Mouse (Mus musculus) thymus, postnatal 14 days (tissue): ENCODE results near the gene Fignl2.

Experiments
- DNase-seq: peaks from one replicate; pipeline ENCODE4 v3.0.0; 2021

Gene Fignl2

GRCm38 (mm10) chr15:101092829-101093648 is 14.7 kb upstream of the Fignl2 start:
- DNase-seq: no peak

DNA sequence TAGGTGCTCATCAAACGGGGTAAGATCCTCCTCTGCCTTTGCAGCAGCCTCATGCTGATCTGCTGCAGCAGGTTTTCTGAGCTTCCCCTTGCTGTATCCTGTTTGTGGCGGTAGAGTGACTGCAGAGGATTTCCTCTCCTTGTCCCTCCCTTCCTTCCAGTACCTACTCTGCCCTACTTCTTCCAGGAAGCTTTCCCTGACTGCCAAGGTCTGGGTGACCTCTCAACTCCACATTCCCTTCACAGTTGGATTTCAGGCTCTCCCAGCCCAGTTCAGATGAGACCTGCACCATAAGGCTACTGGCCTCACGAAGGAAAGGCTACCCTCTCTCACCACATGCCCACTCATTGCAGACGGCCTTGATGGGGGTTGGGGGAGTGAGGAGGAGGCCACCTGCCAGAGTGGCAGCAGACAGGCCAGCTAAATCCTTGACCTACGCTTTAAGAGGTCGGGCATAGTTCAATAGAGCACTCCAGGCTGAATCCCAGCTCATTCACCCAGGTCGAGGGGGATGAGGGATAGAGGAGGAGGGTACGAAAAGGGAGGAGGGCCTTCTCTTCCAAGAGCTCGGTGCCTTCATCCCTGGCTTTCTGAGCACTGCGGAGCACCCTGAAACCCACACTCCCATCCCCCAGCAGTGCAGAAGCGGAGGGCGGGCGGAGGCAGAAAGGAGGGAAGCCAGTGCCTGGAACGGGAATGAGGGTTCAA is 13.9 kb upstream of the Fignl2 start:
- DNase-seq: no peak

- no peak for DNase-seq
Measured at GRCm38 (mm10) chr15:101091551-101091950, 13.2 kb upstream of the Fignl2 start.

GRCm38 (mm10) chr15:101088291-101088690 is 9.9 kb upstream of the Fignl2 start:
- no peak for DNase-seq

DNA sequence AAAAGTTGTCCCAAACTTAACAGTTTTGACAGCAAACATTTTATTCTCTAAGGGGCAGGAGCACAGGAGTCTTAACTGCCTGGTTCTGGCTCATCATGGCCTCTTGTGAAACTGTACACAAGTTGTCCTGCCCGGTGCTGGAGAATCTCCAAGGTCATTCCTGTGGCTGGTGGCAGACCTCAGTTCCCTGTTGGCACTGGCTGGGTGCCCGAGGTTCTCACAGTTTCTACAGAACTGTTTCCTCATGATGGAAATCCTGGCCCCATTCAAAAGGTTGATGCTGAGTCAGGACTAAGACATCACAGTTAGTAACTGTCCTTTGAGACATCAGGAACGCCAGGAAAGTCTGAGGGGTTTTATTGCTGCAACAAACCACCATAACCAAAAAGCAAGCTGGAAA is 8.6 kb upstream of the Fignl2 start:
- no peak for DNase-seq

DNA sequence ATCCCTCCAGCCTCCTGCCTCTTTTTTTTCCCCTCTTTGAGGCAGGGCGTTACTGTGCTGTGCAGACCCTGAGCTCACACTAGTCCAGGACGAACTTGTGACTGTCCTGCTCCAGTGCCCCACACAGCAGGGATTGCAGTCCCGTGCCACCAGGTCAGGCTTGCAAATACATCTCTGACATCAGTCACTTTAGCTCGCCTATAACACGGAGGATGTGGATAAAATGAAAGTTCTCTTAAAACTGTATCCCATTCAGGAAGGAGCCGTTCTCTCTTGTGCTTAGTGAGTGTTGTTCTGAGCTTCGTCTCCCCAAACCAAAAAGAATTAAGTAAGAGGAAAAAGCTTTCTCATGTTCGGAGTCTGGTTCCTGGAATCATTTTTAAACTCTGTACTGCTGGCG is 8.1 kb upstream of the Fignl2 start:
- no peak for DNase-seq

DNA sequence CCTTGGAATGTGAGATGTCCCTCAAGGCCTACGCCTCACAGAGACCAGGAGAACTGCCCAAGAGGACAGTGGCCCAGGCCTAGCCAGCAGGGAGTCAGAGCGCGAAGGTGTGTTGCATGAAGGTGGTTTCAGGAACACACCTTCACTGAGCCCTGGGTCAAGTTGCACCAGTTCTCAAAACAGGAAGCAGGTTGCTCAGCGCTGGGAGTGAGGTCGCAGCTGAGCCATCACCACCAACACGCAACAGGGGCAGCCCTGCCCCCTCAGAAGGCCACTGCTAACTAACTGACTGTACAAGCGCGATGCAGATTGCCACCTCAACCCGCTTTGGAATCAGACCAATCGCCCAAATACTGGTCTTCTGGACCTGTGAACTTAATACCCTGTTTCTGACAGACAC is 6.1 kb upstream of the Fignl2 start:
- no peak for DNase-seq

GRCm38 (mm10) chr15:101082236-101082635 is 3.9 kb upstream of the Fignl2 start:
- no peak for DNase-seq

DNA sequence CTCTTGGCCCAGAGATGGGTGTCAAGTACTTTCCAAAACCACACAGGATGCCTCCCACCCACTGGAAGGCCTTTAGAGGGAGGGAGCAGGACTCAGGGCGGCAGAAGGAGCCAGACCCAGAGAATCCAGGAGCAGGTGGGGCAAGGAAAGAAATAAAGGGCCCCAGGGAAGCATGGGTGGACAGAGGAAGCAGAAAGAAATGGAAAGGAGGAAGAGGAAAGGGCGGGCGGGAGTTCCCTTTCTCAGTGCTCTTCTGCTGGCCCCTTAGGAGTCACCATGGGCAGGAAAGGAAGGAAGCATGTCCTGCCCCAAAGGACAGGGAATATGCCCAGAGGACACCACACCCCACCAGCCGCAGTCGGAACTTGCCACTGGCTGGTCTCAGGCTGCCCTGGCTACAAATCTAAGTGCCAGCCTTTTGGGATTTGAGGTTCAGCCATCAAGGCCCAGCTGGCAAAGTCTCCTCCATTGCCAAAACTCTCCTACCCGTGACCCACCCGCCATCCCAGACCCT is 2.7 kb upstream of the Fignl2 start:
- no peak for DNase-seq

GRCm38 (mm10) chr15:101080031-101080520 is 1.7 kb upstream of the Fignl2 start:
- no peak for DNase-seq

DNA sequence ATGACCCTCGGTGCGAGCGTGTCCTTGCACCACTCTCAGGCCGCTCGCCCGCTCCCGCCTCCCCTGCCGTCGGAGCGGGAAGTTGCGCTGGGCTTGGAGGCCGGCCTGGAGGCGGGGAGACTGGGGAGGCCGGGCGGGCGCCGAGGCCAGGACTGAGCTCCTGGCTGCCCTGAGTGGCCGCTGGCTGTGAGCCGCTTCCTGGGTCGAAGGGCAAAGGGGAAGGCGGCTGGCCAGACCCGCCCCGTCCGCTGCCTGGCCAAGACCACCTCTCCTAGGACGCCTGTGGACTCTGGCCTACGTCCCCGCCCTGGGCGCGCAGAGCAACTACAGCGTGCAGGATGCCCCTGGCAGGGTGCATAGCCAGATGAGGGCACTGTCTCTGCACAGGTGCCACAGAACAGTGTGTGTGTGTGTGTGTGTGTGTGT is 377 bp upstream of the Fignl2 start:
- no peak for DNase-seq

GRCm38 (mm10) chr15:101077001-101077812 is 1.2 kb downstream of the Fignl2 start:
- DNase-seq: no peak

DNA sequence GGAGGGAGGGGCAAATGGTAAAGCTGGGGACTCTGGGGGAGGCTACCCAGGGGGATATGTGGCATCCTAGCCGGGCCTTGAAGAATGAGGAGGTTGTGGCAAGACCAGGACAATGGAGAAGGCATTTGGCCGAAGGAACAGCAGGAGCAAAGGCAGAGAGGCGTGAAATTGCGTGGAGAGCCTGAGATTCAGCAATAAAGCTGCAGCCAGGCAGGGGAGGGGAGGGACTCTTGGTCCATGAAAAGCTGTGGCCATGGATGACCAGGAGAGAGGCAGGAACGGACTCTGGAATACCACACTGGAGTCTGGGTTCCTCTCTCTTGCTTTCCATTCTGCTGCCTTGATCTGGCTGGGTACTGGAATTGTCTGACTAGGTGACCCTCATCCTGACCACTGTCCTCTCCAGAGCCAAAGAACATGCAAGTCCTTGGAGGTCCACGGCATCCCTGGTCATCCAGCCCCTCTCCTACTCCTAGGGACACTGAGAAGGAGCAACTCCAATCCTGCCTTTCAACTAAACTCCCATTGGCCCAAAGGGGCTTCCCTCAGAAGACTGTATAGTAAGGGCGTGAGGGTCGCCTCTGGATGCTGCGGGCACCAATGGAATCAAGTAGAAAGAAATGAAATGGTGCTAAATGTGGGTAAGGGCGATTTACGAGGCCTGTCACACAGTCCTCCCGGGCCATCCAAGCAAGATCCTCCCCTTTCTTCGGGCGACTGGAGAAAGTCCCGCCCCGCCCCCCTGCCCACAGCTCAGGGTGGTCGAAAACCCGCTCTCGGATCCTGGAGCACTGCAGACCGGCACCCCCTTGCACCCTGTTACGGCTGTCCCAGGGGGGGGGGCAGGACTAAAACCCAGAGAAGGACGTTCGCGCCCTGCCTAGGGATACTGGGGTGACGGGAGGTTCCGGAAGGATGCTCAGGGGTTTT is 2.0 kb downstream of the Fignl2 start:
- no peak for DNase-seq

DNA sequence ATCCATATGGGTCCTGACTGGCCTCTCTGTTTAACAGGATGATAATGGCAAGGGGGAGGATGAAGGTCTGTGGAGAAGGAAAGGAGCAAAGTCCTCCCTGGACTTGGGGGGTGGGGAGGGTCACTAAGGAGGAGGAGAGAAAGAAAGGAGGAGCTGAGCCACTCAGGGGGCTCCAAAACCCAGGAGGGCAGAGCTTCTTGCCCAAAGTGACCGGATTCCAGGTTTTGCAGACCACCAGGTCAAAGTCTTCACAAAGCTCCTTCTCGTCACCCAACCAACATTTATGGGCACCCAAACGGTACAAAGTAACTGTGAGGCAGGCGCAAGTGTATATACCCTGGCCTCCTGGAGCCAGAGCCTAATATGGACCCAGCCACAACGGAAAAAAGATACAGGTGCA is 2.7 kb downstream of the Fignl2 start:
- DNase-seq: no peak

- DNase-seq: no peak
Measured at GRCm38 (mm10) chr15:101075150-101075549, 3.2 kb downstream of the Fignl2 start.

GRCm38 (mm10) chr15:101074067-101074466 is 4.3 kb downstream of the Fignl2 start:
- no peak for DNase-seq

DNA sequence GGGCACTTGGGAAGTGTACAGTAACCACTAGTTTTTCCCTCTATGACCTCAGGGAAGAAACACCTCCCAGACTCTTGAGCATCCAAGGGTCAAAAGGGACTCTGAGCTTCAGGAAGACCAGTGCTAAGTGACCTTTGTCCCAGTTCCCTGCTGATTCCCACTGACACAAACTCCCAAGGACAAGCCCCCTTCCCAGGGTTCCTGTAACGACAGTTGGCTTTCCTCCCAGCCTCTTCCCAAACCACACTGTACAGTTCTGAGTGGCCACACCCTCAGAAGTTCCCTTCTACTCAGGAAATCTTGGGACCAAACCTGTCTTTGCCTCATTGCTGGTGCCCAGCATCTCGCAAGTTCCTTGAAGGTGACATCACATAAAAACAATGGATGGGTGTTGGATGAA is 5.6 kb downstream of the Fignl2 start:
- DNase-seq: no peak

DNA sequence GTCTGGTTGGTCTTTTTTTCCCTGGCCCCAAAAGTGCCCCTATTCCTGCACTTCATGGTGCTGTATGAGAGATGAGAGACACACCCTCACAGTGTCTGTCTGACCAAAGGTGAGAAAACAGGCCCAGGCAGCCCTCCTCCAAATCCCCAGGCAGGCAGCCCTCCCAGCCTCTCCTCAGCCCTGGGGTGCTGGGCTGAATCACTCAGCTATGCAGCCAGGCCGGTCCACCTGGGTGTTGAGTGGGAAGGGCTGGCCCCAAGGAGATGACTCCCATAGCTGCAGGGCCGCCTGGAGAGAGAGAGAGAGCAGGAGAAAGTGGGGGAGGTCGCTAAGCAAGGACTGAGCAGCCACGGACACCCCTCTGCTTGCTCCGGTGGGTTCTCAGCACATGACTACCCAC is 7.6 kb downstream of the Fignl2 start:
- DNase-seq: no peak

- no peak for DNase-seq
Measured at GRCm38 (mm10) chr15:101069641-101070190, 8.7 kb downstream of the Fignl2 start.

DNA sequence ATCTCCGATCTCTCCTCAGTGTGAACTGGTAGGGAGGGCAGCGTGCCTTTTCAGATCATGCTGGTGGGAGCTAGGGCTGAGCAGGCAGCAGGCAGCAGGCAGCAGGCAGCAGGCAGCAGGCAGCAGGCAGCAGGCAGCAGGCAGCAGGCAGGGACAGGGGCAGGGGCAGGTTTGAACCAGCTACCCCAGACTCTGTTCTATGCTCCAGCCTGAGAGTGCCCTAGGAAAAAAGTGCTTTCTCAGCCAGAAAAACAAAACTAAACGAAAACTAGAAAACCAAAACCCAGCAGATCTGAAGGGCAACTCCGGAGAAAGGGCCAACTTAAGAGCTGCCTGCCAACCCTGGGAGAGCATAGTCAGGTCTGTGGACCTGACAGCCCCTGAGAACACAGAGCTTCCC is 9.7 kb downstream of the Fignl2 start:
- DNase-seq: no peak

- no peak for DNase-seq
Measured at GRCm38 (mm10) chr15:101068029-101068428, 10.3 kb downstream of the Fignl2 start.
